Mouse (Mus musculus): ENCODE measurements around the gene Pcbp1. TPM values are rescaled to one million over a fixed set of nuclear protein-coding genes. Genes with fewer than 3 reads are reported as not detected.

Gene Pcbp1
- polyA plus RNA-seq, 1 experiment: 306 TPM

- Histone ChIP-seq H3K79me2 (ENCODE audit: control insufficient read depth, insufficient read depth) (no peaks in the 10 kb centered on the region), H3ac (ENCODE audit: control insufficient read depth, insufficient read length) (no peak overlapping the region), H3K4me2 (ENCODE audit: low read depth) (peak overlapping the region; percentile 36), H3K4me3 (no peak overlapping the region), H3K36me3 (ENCODE audit: control insufficient read depth, insufficient read depth) (peaks cover 18% of the 10 kb centered on the region), H3K27me3 (ENCODE audit: control insufficient read depth, insufficient read depth, insufficient read length) (no peaks in the 10 kb centered on the region)
- TF ChIP-seq SRF (IDR thresholded peaks at IDR 0.05; ENCODE audit: control insufficient read depth, insufficient read length, low read depth) (no peak), MYOG (IDR thresholded peaks at IDR 0.05; ENCODE audit: control insufficient read depth in 1 of 3, insufficient read depth in 1 of 3, insufficient read length in 2 of 3, low read depth in 2 of 3) (peak in 2 of 3 experiments; percentile 18 to 41), MYOD1 (IDR thresholded peaks at IDR 0.05; ENCODE audit: control insufficient read depth in 1 of 3, insufficient read length in 2 of 3, low read depth in 2 of 3) (peak in 2 of 3 experiments; percentile 10 to 59)
Observed at GRCm38 (mm10) chr6:86547880-86548367, 21.8 kb upstream of the Pcbp1 start.

- Histone ChIP-seq H3K27me3 (ENCODE audit: control insufficient read depth, insufficient read depth, insufficient read length) (no peaks in the 10 kb centered on the region), H3K4me2 (ENCODE audit: low read depth) (peak overlapping the region; percentile 36), H3K79me2 (ENCODE audit: control insufficient read depth, insufficient read depth) (no peaks in the 10 kb centered on the region), H3K4me3 (no peak overlapping the region), H3K36me3 (ENCODE audit: control insufficient read depth, insufficient read depth) (peaks cover 18% of the 10 kb centered on the region), H3ac (ENCODE audit: control insufficient read depth, insufficient read length) (no peak overlapping the region)
- no peak for TF ChIP-seq CEBPB (IDR thresholded peaks at IDR 0.05; ENCODE audit: insufficient read depth, poor library complexity, severe bottlenecking)
- no peak for TF ChIP-seq POLR2A (IDR thresholded peaks at IDR 0.05; ENCODE audit: insufficient read length, low read depth)
- TF ChIP-seq POLR2AphosphoS2 (IDR thresholded peaks at IDR 0.05; ENCODE audit: insufficient read length, low read depth): no peak
- TF ChIP-seq MYOG (IDR thresholded peaks at IDR 0.05; ENCODE audit: control insufficient read depth in 1 of 3, insufficient read depth in 1 of 3, insufficient read length in 2 of 3, low read depth in 2 of 3): no peak
- TF ChIP-seq USF1 (IDR thresholded peaks at IDR 0.05; ENCODE audit: low read depth): no peak
- no peak for TF ChIP-seq MAX (IDR thresholded peaks at IDR 0.05; ENCODE audit: low read depth)
- TF ChIP-seq MYOD1 (IDR thresholded peaks at IDR 0.05; ENCODE audit: control insufficient read depth in 1 of 3, insufficient read length in 2 of 3, low read depth in 2 of 3): no peak
Observed at GRCm38 (mm10) chr6:86547228-86547755, 21.2 kb upstream of the Pcbp1 start.

- no peak for TF ChIP-seq SRF (IDR thresholded peaks at IDR 0.05; ENCODE audit: control insufficient read depth, insufficient read length, low read depth)
- no peak for TF ChIP-seq TCF12 (IDR thresholded peaks at IDR 0.05; ENCODE audit: insufficient read depth, poor library complexity, severe bottlenecking)
- no peak for TF ChIP-seq MYOG (IDR thresholded peaks at IDR 0.05; ENCODE audit: control insufficient read depth in 1 of 3, insufficient read depth in 1 of 3, insufficient read length in 2 of 3, low read depth in 2 of 3)
- H3K79me2 ChIP-seq (ENCODE audit: control insufficient read depth, insufficient read depth): no peaks in the 10 kb centered on the region
- no peak overlapping the region for H3ac ChIP-seq (ENCODE audit: control insufficient read depth, insufficient read length)
- no peak overlapping the region for H3K4me2 ChIP-seq (ENCODE audit: low read depth)
- H3K4me3 ChIP-seq: no peak overlapping the region
- H3K27me3 ChIP-seq (ENCODE audit: control insufficient read depth, insufficient read depth, insufficient read length): no peaks in the 10 kb centered on the region
- H3K36me3 ChIP-seq (ENCODE audit: control insufficient read depth, insufficient read depth): peaks cover 20% of the 10 kb centered on the region
Observed at GRCm38 (mm10) chr6:86545236-86545635, 19.1 kb upstream of the Pcbp1 start.

- TF ChIP-seq CEBPB (IDR thresholded peaks at IDR 0.05; ENCODE audit: insufficient read depth, poor library complexity, severe bottlenecking) (no peak), POLR2A (IDR thresholded peaks at IDR 0.05; ENCODE audit: insufficient read length, low read depth) (no peak), MYOG (IDR thresholded peaks at IDR 0.05; ENCODE audit: control insufficient read depth in 1 of 3, insufficient read depth in 1 of 3, insufficient read length in 2 of 3, low read depth in 2 of 3) (no peak), POLR2AphosphoS2 (IDR thresholded peaks at IDR 0.05; ENCODE audit: insufficient read length, low read depth) (no peak)
- no peaks in the 10 kb centered on the region for H3K27me3 ChIP-seq (ENCODE audit: control insufficient read depth, insufficient read depth, insufficient read length)
- H3ac ChIP-seq (ENCODE audit: control insufficient read depth, insufficient read length): no peak overlapping the region
- peaks cover 18% of the 10 kb centered on the region for H3K36me3 ChIP-seq (ENCODE audit: control insufficient read depth, insufficient read depth)
- H3K79me2 ChIP-seq (ENCODE audit: control insufficient read depth, insufficient read depth): no peaks in the 10 kb centered on the region
- no peak overlapping the region for H3K4me3 ChIP-seq
- no peak overlapping the region for H3K4me2 ChIP-seq (ENCODE audit: low read depth)
Observed at GRCm38 (mm10) chr6:86543869-86544268, 17.7 kb upstream of the Pcbp1 start.

- Histone ChIP-seq H3K27me3 (ENCODE audit: control insufficient read depth, insufficient read depth, insufficient read length) (no peaks in the 10 kb centered on the region), H3K79me2 (ENCODE audit: control insufficient read depth, insufficient read depth) (no peaks in the 10 kb centered on the region), H3ac (ENCODE audit: control insufficient read depth, insufficient read length) (no peak overlapping the region), H3K36me3 (ENCODE audit: control insufficient read depth, insufficient read depth) (peaks cover 18% of the 10 kb centered on the region), H3K4me2 (ENCODE audit: low read depth) (no peak overlapping the region), H3K4me3 (no peak overlapping the region)
- TF ChIP-seq MYOG (IDR thresholded peaks at IDR 0.05; ENCODE audit: control insufficient read depth in 1 of 3, insufficient read depth in 1 of 3, insufficient read length in 2 of 3, low read depth in 2 of 3) (no peak), REST (IDR thresholded peaks at IDR 0.05; ENCODE audit: insufficient read depth, insufficient read length) (no peak), MAX (IDR thresholded peaks at IDR 0.05; ENCODE audit: low read depth) (no peak), E2F4 (IDR thresholded peaks at IDR 0.05; ENCODE audit: insufficient read depth) (no peak), POLR2A (IDR thresholded peaks at IDR 0.05; ENCODE audit: insufficient read length, low read depth) (no peak), CEBPB (IDR thresholded peaks at IDR 0.05; ENCODE audit: insufficient read depth, poor library complexity, severe bottlenecking) (no peak)
Observed at GRCm38 (mm10) chr6:86543060-86543459, 16.9 kb upstream of the Pcbp1 start.

- Histone ChIP-seq H3K4me3 (no peak overlapping the region), H3K36me3 (ENCODE audit: control insufficient read depth, insufficient read depth) (peaks cover 20% of the 10 kb centered on the region), H3K79me2 (ENCODE audit: control insufficient read depth, insufficient read depth) (no peaks in the 10 kb centered on the region), H3ac (ENCODE audit: control insufficient read depth, insufficient read length) (no peak overlapping the region), H3K27me3 (ENCODE audit: control insufficient read depth, insufficient read depth, insufficient read length) (no peaks in the 10 kb centered on the region), H3K4me2 (ENCODE audit: low read depth) (no peak overlapping the region)
- no peak for TF ChIP-seq TCF3 (IDR thresholded peaks at IDR 0.05; ENCODE audit: insufficient read length, low read depth)
- no peak for TF ChIP-seq E2F4 (IDR thresholded peaks at IDR 0.05; ENCODE audit: insufficient read depth)
- TF ChIP-seq MYOG (IDR thresholded peaks at IDR 0.05; ENCODE audit: control insufficient read depth in 1 of 3, insufficient read depth in 1 of 3, insufficient read length in 2 of 3, low read depth in 2 of 3): no peak
- no peak for TF ChIP-seq TCF12 (IDR thresholded peaks at IDR 0.05; ENCODE audit: insufficient read depth, poor library complexity, severe bottlenecking)
- no peak for TF ChIP-seq MYOD1 (IDR thresholded peaks at IDR 0.05; ENCODE audit: control insufficient read depth in 1 of 3, insufficient read length in 2 of 3, low read depth in 2 of 3)
- TF ChIP-seq REST (IDR thresholded peaks at IDR 0.05; ENCODE audit: insufficient read depth, insufficient read length): no peak
- TF ChIP-seq POLR2A (IDR thresholded peaks at IDR 0.05; ENCODE audit: insufficient read length, low read depth): no peak
- no peak for TF ChIP-seq CEBPB (IDR thresholded peaks at IDR 0.05; ENCODE audit: insufficient read depth, poor library complexity, severe bottlenecking)
- TF ChIP-seq POLR2AphosphoS2 (IDR thresholded peaks at IDR 0.05; ENCODE audit: insufficient read length, low read depth): no peak
- TF ChIP-seq SRF (IDR thresholded peaks at IDR 0.05; ENCODE audit: control insufficient read depth, insufficient read length, low read depth): no peak
- TF ChIP-seq MAX (IDR thresholded peaks at IDR 0.05; ENCODE audit: low read depth): no peak
- TF ChIP-seq USF1 (IDR thresholded peaks at IDR 0.05; ENCODE audit: low read depth): no peak
Observed at GRCm38 (mm10) chr6:86541650-86542049, 15.5 kb upstream of the Pcbp1 start.

Measured in myocyte (in vitro differentiated cells).